Mouse (Mus musculus): ENCODE data around the gene Rai2. TPM values are rescaled to one million over a fixed set of nuclear protein-coding genes. Genes with fewer than 3 reads are reported as not detected.
A peak's percentile ranks its signal among the peaks of the same experiment; 100 is the strongest.

The Rai2 gene
- polyA plus RNA-seq (2012; rRNA removed) = 4.0 and 4.4 TPM in 2 replicates

- WGBS = 13% methylated on average over 71 of the region's 79 CpGs
- peaks cover 8% of the 10 kb centered on the region for H3K27me3 ChIP-seq (ENCODE audit: control insufficient read depth, insufficient read depth, low read length)
- H3K27ac ChIP-seq (ENCODE audit: insufficient read depth, low read depth, low read length) = peak within 1 kb of the TSS; percentile 34
- peak within 1 kb of the TSS; percentile 87 for H3K4me3 ChIP-seq (ENCODE audit: low read depth, low read length)
- H3K36me3 ChIP-seq (ENCODE audit: control insufficient read depth, insufficient read depth, low read length) = no peaks in the 10 kb centered on the region
- TF ChIP-seq CTCF (IDR thresholded peaks at IDR 0.05; ENCODE audit: extremely low read depth, insufficient read length, insufficient replicate concordance, low read depth, low read length) = no peak
- peak; percentile 41; the same call in 1 of the 2 replicates for TF ChIP-seq POLR2A (IDR thresholded peaks at IDR 0.05; ENCODE audit: low read depth, low read length)
- no peaks in the 10 kb centered on the region; the same call in 1 of the 2 replicates for H3K4me1 ChIP-seq (ENCODE audit: control insufficient read depth, insufficient read depth, insufficient read length, low read length)
Observed at GRCm38 (mm10) chrX:161716865-161717763, at the start of gene Rai2. TSS of gene Rai2 (plus strand) at chrX:161717069.

GRCm38 (mm10) chrX:161689336-161689735 is 27.5 kb upstream of the Rai2 start:
- Histone ChIP-seq H3K4me3 (ENCODE audit: low read depth, low read length) (no peak overlapping the region), H3K27ac (ENCODE audit: insufficient read depth, low read depth, low read length) (no peak overlapping the region), H3K36me3 (ENCODE audit: control insufficient read depth, insufficient read depth, low read length) (no peaks in the 10 kb centered on the region), H3K27me3 (ENCODE audit: control insufficient read depth, insufficient read depth, low read length) (no peaks in the 10 kb centered on the region), H3K4me1 (ENCODE audit: control insufficient read depth, insufficient read depth, insufficient read length, low read length) (no peaks in the 10 kb centered on the region)
- TF ChIP-seq CTCF (IDR thresholded peaks at IDR 0.05; ENCODE audit: extremely low read depth, insufficient read length, insufficient replicate concordance, low read depth, low read length) (no peak), POLR2A (IDR thresholded peaks at IDR 0.05; ENCODE audit: low read depth, low read length) (no peak)
- WGBS = 62% methylated on average over 3 of the region's 3 CpGs

GRCm38 (mm10) chrX:161716503-161716864 is 385 bp upstream of the Rai2 start:
- Histone ChIP-seq H3K36me3 (ENCODE audit: control insufficient read depth, insufficient read depth, low read length) (no peaks in the 10 kb centered on the region), H3K4me1 (ENCODE audit: control insufficient read depth, insufficient read depth, insufficient read length, low read length) (no peaks in the 10 kb centered on the region; the same call in 1 of the 2 replicates), H3K4me3 (ENCODE audit: low read depth, low read length) (peak overlapping the region; percentile 87), H3K27me3 (ENCODE audit: control insufficient read depth, insufficient read depth, low read length) (peaks cover 8% of the 10 kb centered on the region), H3K27ac (ENCODE audit: insufficient read depth, low read depth, low read length) (no peak overlapping the region)
- 25% methylated on average over 9 of the region's 9 CpGs for WGBS
- TF ChIP-seq POLR2A (IDR thresholded peaks at IDR 0.05; ENCODE audit: low read depth, low read length) (no peak), CTCF (IDR thresholded peaks at IDR 0.05; ENCODE audit: extremely low read depth, insufficient read length, insufficient replicate concordance, low read depth, low read length) (no peak)

GRCm38 (mm10) chrX:161717764-161718382 is 1.0 kb downstream of the Rai2 start:
- peaks cover 8% of the 10 kb centered on the region for H3K27me3 ChIP-seq (ENCODE audit: control insufficient read depth, insufficient read depth, low read length)
- no peaks in the 10 kb centered on the region; the same call in 1 of the 2 replicates for H3K4me1 ChIP-seq (ENCODE audit: control insufficient read depth, insufficient read depth, insufficient read length, low read length)
- peak overlapping the region; percentile 87 for H3K4me3 ChIP-seq (ENCODE audit: low read depth, low read length)
- peak overlapping the region; percentile 34 for H3K27ac ChIP-seq (ENCODE audit: insufficient read depth, low read depth, low read length)
- no peak for TF ChIP-seq POLR2A (IDR thresholded peaks at IDR 0.05; ENCODE audit: low read depth, low read length)
- TF ChIP-seq CTCF (IDR thresholded peaks at IDR 0.05; ENCODE audit: extremely low read depth, insufficient read length, insufficient replicate concordance, low read depth, low read length) = no peak
- no peaks in the 10 kb centered on the region for H3K36me3 ChIP-seq (ENCODE audit: control insufficient read depth, insufficient read depth, low read length)
- 12% methylated on average over 26 of the region's 26 CpGs for WGBS

GRCm38 (mm10) chrX:161718548-161718947 is 1.7 kb downstream of the Rai2 start:
- peak overlapping the region; percentile 22; the same call in 1 of the 2 replicates for H3K27ac ChIP-seq (ENCODE audit: insufficient read depth, low read depth, low read length)
- 33% methylated on average over 11 of the region's 11 CpGs for WGBS
- no peaks in the 10 kb centered on the region; the same call in 1 of the 2 replicates for H3K4me1 ChIP-seq (ENCODE audit: control insufficient read depth, insufficient read depth, insufficient read length, low read length)
- H3K36me3 ChIP-seq (ENCODE audit: control insufficient read depth, insufficient read depth, low read length) = no peaks in the 10 kb centered on the region
- TF ChIP-seq CTCF (IDR thresholded peaks at IDR 0.05; ENCODE audit: extremely low read depth, insufficient read length, insufficient replicate concordance, low read depth, low read length) = no peak
- TF ChIP-seq POLR2A (IDR thresholded peaks at IDR 0.05; ENCODE audit: low read depth, low read length) = no peak
- peaks cover 8% of the 10 kb centered on the region for H3K27me3 ChIP-seq (ENCODE audit: control insufficient read depth, insufficient read depth, low read length)
- peak overlapping the region; percentile 87 for H3K4me3 ChIP-seq (ENCODE audit: low read depth, low read length)

- H3K4me1 ChIP-seq (ENCODE audit: control insufficient read depth, insufficient read depth, insufficient read length, low read length) = no peaks in the 10 kb centered on the region; the same call in 1 of the 2 replicates
- H3K27me3 ChIP-seq (ENCODE audit: control insufficient read depth, insufficient read depth, low read length) = peaks cover 8% of the 10 kb centered on the region
- no peaks in the 10 kb centered on the region for H3K36me3 ChIP-seq (ENCODE audit: control insufficient read depth, insufficient read depth, low read length)
- no peak overlapping the region for H3K27ac ChIP-seq (ENCODE audit: insufficient read depth, low read depth, low read length)
- H3K4me3 ChIP-seq (ENCODE audit: low read depth, low read length) = no peak overlapping the region
- 70% methylated on average over 4 of the region's 4 CpGs for WGBS
- TF ChIP-seq POLR2A (IDR thresholded peaks at IDR 0.05; ENCODE audit: low read depth, low read length) (no peak), CTCF (IDR thresholded peaks at IDR 0.05; ENCODE audit: extremely low read depth, insufficient read length, insufficient replicate concordance, low read depth, low read length) (no peak)
Observed at GRCm38 (mm10) chrX:161721082-161721481, 4.2 kb downstream of the Rai2 start.

GRCm38 (mm10) chrX:161723391-161723808 is 6.5 kb downstream of the Rai2 start:
- Histone ChIP-seq H3K4me1 (ENCODE audit: control insufficient read depth, insufficient read depth, insufficient read length, low read length) (no peaks in the 10 kb centered on the region), H3K27ac (ENCODE audit: insufficient read depth, low read depth, low read length) (no peak overlapping the region), H3K27me3 (ENCODE audit: control insufficient read depth, insufficient read depth, low read length) (no peaks in the 10 kb centered on the region), H3K36me3 (ENCODE audit: control insufficient read depth, insufficient read depth, low read length) (no peaks in the 10 kb centered on the region), H3K4me3 (ENCODE audit: low read depth, low read length) (no peak overlapping the region)
- 20% methylated on average over 9 of the region's 9 CpGs for WGBS
- no peak for TF ChIP-seq CTCF (IDR thresholded peaks at IDR 0.05; ENCODE audit: extremely low read depth, insufficient read length, insufficient replicate concordance, low read depth, low read length)
- TF ChIP-seq POLR2A (IDR thresholded peaks at IDR 0.05; ENCODE audit: low read depth, low read length) = no peak

All from small intestine, adult 2 months (tissue).